Mouse (Mus musculus) common myeloid progenitor, adult 5-6 weeks (primary cell): ENCODE results near the gene Nrf1. TPM values are rescaled to one million over a fixed set of nuclear protein-coding genes. Genes with fewer than 3 reads are reported as not detected.

Source experiments
- ATAC-seq: replicated peaks from 2 replicates; pipeline ENCODE4 v1.8.0; 2016; ENCODE audit warnings: low read depth, mild to moderate bottlenecking, moderate TSS enrichment, inconsistent platforms; ENCODE audit not compliant: poor library complexity, severe bottlenecking
- total RNA-seq: library from RNA; stranded (forward); fragments of 200-1000, 187-1606 nt; gene quantifications from 2 replicates; pipeline ENCODE4 v1.2.3, GENCODE M21; 2017

The Nrf1 gene
- total RNA-seq, 1 experiment from 2014 or later: 60.9 TPM

GRCm38 (mm10) chr6:30173551-30174460 is 126.0 kb downstream of the Nrf1 start:
- ATAC-seq: no peak

- ATAC-seq: no peak
These were observed 126.9 kb downstream of the Nrf1 start for GRCm38 (mm10) chr6:30174461-30175224.

GRCm38 (mm10) chr6:30175225-30175917 is 127.6 kb downstream of the Nrf1 start:
- 0 out of 2 replicates have a peak, but pooled peaks have one; percentile 8 for ATAC-seq

- no peak for ATAC-seq
These were observed 128.2 kb downstream of the Nrf1 start for GRCm38 (mm10) chr6:30175918-30176421.

- ATAC-seq: no peak
These were observed 128.7 kb downstream of the Nrf1 start for GRCm38 (mm10) chr6:30176496-30176895.

- no peak for ATAC-seq
These were observed 129.5 kb downstream of the Nrf1 start for GRCm38 (mm10) chr6:30177305-30177704.

- no peak for ATAC-seq
These were observed 130.3 kb downstream of the Nrf1 start for GRCm38 (mm10) chr6:30178023-30178639.

GRCm38 (mm10) chr6:30179046-30179445 is 131.3 kb downstream of the Nrf1 start:
- no peak for ATAC-seq

- ATAC-seq: no peak
These were observed 132.5 kb downstream of the Nrf1 start for GRCm38 (mm10) chr6:30180321-30180720.

GRCm38 (mm10) chr6:30182038-30182437 is 134.2 kb downstream of the Nrf1 start:
- ATAC-seq: no peak

GRCm38 (mm10) chr6:30183624-30184023 is 135.8 kb downstream of the Nrf1 start:
- no peak for ATAC-seq

GRCm38 (mm10) chr6:30195656-30196055 is 147.9 kb downstream of the Nrf1 start:
- no peak for ATAC-seq

GRCm38 (mm10) chr6:30196143-30196542 is 148.4 kb downstream of the Nrf1 start:
- ATAC-seq: no peak

Other genes with a start within 250 kb of the Nrf1 start
- gene Strip2, start 131.0 kb upstream of the Nrf1 start, total RNA-seq: 0.69 TPM in 1 of 2 replicates, not detected in the other